Mouse (Mus musculus): ENCODE measurements around the gene Actr2. TPM values are rescaled to one million over a fixed set of nuclear protein-coding genes. Genes with fewer than 3 reads are reported as not detected.
A peak's percentile ranks its signal among the peaks of the same experiment; 100 is the strongest.
"Not testable (repeated sequence)": the region's sequence is repeated elsewhere in the genome, so short reads cannot be mapped to it uniquely, and the experiment has no call there.

Actr2 gene
- polyA plus RNA-seq, 1 experiment from 2014 or later: 126 TPM

- Histone ChIP-seq H3K27me3 (no peaks in the 10 kb centered on the region), H3K9me3 (no peaks in the 10 kb centered on the region), H3K27ac (no peak overlapping the region; the same call in 1 of the 2 replicates), H3K4me2 (no peak overlapping the region; the same call in 1 of the 2 replicates), H3K4me3 (no peak overlapping the region), H3K36me3 (no peaks in the 10 kb centered on the region), H3K9ac (no peak overlapping the region), H3K4me1 (peaks cover 29% of the 10 kb centered on the region)
- 40% methylated on average over 4 of the region's 4 CpGs for WGBS
- ATAC-seq (ENCODE audit: insufficient number of reproducible peaks, insufficient read depth, low FRiP score, low TSS enrichment, low read depth): no peak
These were observed 70.6 kb downstream of the Actr2 start for GRCm38 (mm10) chr11:20042106-20042505.

- no peaks in the 10 kb centered on the region for H3K27me3 ChIP-seq
- H3K36me3 ChIP-seq: no peaks in the 10 kb centered on the region
- no peaks in the 10 kb centered on the region for H3K9me3 ChIP-seq
- no peak for ATAC-seq (ENCODE audit: insufficient number of reproducible peaks, insufficient read depth, low FRiP score, low TSS enrichment, low read depth)
- H3K9ac ChIP-seq: no peak overlapping the region
- H3K4me3 ChIP-seq: no peak overlapping the region
- H3K27ac ChIP-seq: no peak overlapping the region; the same call in 1 of the 2 replicates
- H3K4me1 ChIP-seq: peaks cover 29% of the 10 kb centered on the region
- 20% methylated on average over 6 of the region's 6 CpGs for WGBS
- no peak overlapping the region; the same call in 1 of the 2 replicates for H3K4me2 ChIP-seq
These were observed 71.4 kb downstream of the Actr2 start for GRCm38 (mm10) chr11:20041164-20041920.

- Histone ChIP-seq H3K4me1 (peaks cover 32% of the 10 kb centered on the region), H3K36me3 (no peaks in the 10 kb centered on the region), H3K4me2 (peak overlapping the region; percentile 23), H3K27me3 (no peaks in the 10 kb centered on the region), H3K27ac (no peak overlapping the region), H3K4me3 (no peak overlapping the region), H3K9ac (no peak overlapping the region), H3K9me3 (no peaks in the 10 kb centered on the region)
- 23% methylated on average over 8 of the region's 8 CpGs for WGBS
- no peak for ATAC-seq (ENCODE audit: insufficient number of reproducible peaks, insufficient read depth, low FRiP score, low TSS enrichment, low read depth)
These were observed 74.0 kb downstream of the Actr2 start for GRCm38 (mm10) chr11:20038723-20039122.

- H3K4me1 ChIP-seq: peaks cover 28% of the 10 kb centered on the region
- 86% methylated on average over 4 of the region's 4 CpGs for WGBS
- H3K9me3 ChIP-seq: no peaks in the 10 kb centered on the region
- no peak overlapping the region for H3K4me3 ChIP-seq
- ATAC-seq (ENCODE audit: insufficient number of reproducible peaks, insufficient read depth, low FRiP score, low TSS enrichment, low read depth): no peak
- no peak overlapping the region for H3K27ac ChIP-seq
- H3K9ac ChIP-seq: no peak overlapping the region
- no peaks in the 10 kb centered on the region for H3K27me3 ChIP-seq
- H3K4me2 ChIP-seq: no peak overlapping the region
- no peaks in the 10 kb centered on the region for H3K36me3 ChIP-seq
These were observed 75.0 kb downstream of the Actr2 start for GRCm38 (mm10) chr11:20037739-20038138.

GRCm38 (mm10) chr11:20035972-20036371 lies 76.7 kb downstream of the Actr2 start:
- no peak for ATAC-seq (ENCODE audit: insufficient number of reproducible peaks, insufficient read depth, low FRiP score, low TSS enrichment, low read depth)
- Histone ChIP-seq H3K27ac (no peak overlapping the region), H3K9ac (no peak overlapping the region), H3K36me3 (no peaks in the 10 kb centered on the region), H3K4me2 (no peak overlapping the region), H3K27me3 (no peaks in the 10 kb centered on the region), H3K9me3 (peaks cover 4% of the 10 kb centered on the region), H3K4me3 (no peak overlapping the region), H3K4me1 (peaks cover 12% of the 10 kb centered on the region)
- 78% methylated on average over 7 of the region's 7 CpGs for WGBS

- no peak overlapping the region for H3K27ac ChIP-seq
- WGBS: 59% methylated on average over 11 of the region's 11 CpGs
- ATAC-seq (ENCODE audit: insufficient number of reproducible peaks, insufficient read depth, low FRiP score, low TSS enrichment, low read depth): no peak
These were observed 77.3 kb downstream of the Actr2 start for GRCm38 (mm10) chr11:20035343-20035928.

GRCm38 (mm10) chr11:20034337-20034947 lies 78.3 kb downstream of the Actr2 start:
- Histone ChIP-seq H3K36me3 (no peaks in the 10 kb centered on the region), H3K9me3 (peaks cover 4% of the 10 kb centered on the region), H3K4me2 (no peak overlapping the region), H3K27me3 (no peaks in the 10 kb centered on the region), H3K4me1 (peaks cover 12% of the 10 kb centered on the region), H3K27ac (no peak overlapping the region), H3K9ac (no peak overlapping the region), H3K4me3 (no peak overlapping the region)
- WGBS: 56% methylated on average over 14 of the region's 14 CpGs
- no peak for ATAC-seq (ENCODE audit: insufficient number of reproducible peaks, insufficient read depth, low FRiP score, low TSS enrichment, low read depth)

More at GRCm38 (mm10) chr11:20035343-20035928, 77.3 kb downstream of the Actr2 start:
- Histone ChIP-seq H3K4me2 (no peak overlapping the region), H3K9ac (no peak overlapping the region), H3K27me3 (no peaks in the 10 kb centered on the region), H3K4me3 (no peak overlapping the region), H3K9me3 (peaks cover 4% of the 10 kb centered on the region), H3K4me1 (peaks cover 12% of the 10 kb centered on the region), H3K36me3 (no peaks in the 10 kb centered on the region)

GRCm38 (mm10) chr11:20033541-20034160 lies 79.1 kb downstream of the Actr2 start:
- Histone ChIP-seq H3K9ac (no peak overlapping the region), H3K4me2 (no peak overlapping the region), H3K9me3 (peaks cover 4% of the 10 kb centered on the region), H3K4me3 (no peak overlapping the region), H3K36me3 (no peaks in the 10 kb centered on the region), H3K27ac (no peak overlapping the region), H3K4me1 (peaks cover 5% of the 10 kb centered on the region), H3K27me3 (no peaks in the 10 kb centered on the region)
- ATAC-seq (ENCODE audit: insufficient number of reproducible peaks, insufficient read depth, low FRiP score, low TSS enrichment, low read depth): no peak
- 79% methylated on average over 6 of the region's 6 CpGs for WGBS

- Histone ChIP-seq H3K27me3 (no peaks in the 10 kb centered on the region), H3K27ac (no peak overlapping the region), H3K9ac (no peak overlapping the region), H3K9me3 (peaks cover 4% of the 10 kb centered on the region), H3K4me3 (no peak overlapping the region), H3K4me1 (0 out of 2 replicates have a peak, but pooled peaks cover 3% of the 10 kb centered on the region), H3K36me3 (no peaks in the 10 kb centered on the region), H3K4me2 (no peak overlapping the region)
- 44% methylated on average over 8 of the region's 8 CpGs for WGBS
- no peak for ATAC-seq (ENCODE audit: insufficient number of reproducible peaks, insufficient read depth, low FRiP score, low TSS enrichment, low read depth)
These were observed 81.2 kb downstream of the Actr2 start for GRCm38 (mm10) chr11:20031536-20031935.

GRCm38 (mm10) chr11:20030973-20031372 lies 81.7 kb downstream of the Actr2 start:
- not testable (repeated sequence) for H3K4me3 ChIP-seq; H3K4me1 ChIP-seq; H3K4me2 ChIP-seq; ATAC-seq (ENCODE audit: insufficient number of reproducible peaks, insufficient read depth, low FRiP score, low TSS enrichment, low read depth); H3K9me3 ChIP-seq; H3K27me3 ChIP-seq; H3K9ac ChIP-seq; H3K27ac ChIP-seq; H3K36me3 ChIP-seq
- 92% methylated on average over 5 of the region's 5 CpGs for WGBS

GRCm38 (mm10) chr11:20029014-20029413 lies 83.7 kb downstream of the Actr2 start:
- Histone ChIP-seq H3K9me3 (peaks cover 4% of the 10 kb centered on the region), H3K36me3 (peaks cover 8% of the 10 kb centered on the region), H3K27me3 (no peaks in the 10 kb centered on the region), H3K4me1 (no peaks in the 10 kb centered on the region), H3K4me2 (no peak overlapping the region), H3K9ac (no peak overlapping the region), H3K4me3 (no peak overlapping the region), H3K27ac (no peak overlapping the region)
- 91% methylated on average over 4 of the region's 4 CpGs for WGBS
- ATAC-seq (ENCODE audit: insufficient number of reproducible peaks, insufficient read depth, low FRiP score, low TSS enrichment, low read depth): no peak
